Mouse (Mus musculus) olfactory bulb, adult 2 months (tissue): ENCODE measurements around the gene Tmbim1.

ENCODE experiments used
- CTCF ChIP-seq: fragments of 200-500 bp; IDR thresholded peaks from 2 replicates; pipeline ENCODE4 v1.5.1; 2012; ENCODE audit warnings: low read depth, mild to moderate bottlenecking, low read length, moderate library complexity; ENCODE audit not compliant: insufficient read depth
- POLR2A ChIP-seq: fragments of 200-500 bp; IDR thresholded peaks from 2 replicates; pipeline ENCODE4 v1.6.1; 2012; ENCODE audit warnings: mild to moderate bottlenecking, low read depth, low read length, moderate library complexity; ENCODE audit not compliant: insufficient read depth

DNA sequence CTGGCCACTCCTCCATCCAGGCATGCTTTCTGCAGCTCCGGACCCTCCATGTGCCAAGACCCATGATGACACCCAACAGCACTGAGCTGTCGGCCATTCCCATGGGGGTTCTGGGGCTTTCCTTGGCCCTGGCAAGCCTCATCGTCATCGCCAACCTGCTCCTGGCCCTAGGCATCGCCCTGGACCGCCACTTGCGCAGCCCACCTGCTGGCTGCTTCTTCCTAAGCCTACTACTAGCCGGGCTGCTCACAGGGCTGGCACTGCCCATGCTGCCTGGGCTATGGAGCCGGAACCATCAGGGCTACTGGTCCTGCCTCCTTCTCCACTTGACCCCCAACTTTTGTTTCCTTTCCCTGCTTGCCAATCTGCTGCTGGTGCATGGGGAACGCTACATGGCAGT is 26.9 kb downstream of the Tmbim1 start, which contains the start of gene Gpbar1:
- TF ChIP-seq CTCF (no peak), POLR2A (no peak)
